ENCODE assay signal across 9 mouse cellular contexts in the genomic region with DNA sequence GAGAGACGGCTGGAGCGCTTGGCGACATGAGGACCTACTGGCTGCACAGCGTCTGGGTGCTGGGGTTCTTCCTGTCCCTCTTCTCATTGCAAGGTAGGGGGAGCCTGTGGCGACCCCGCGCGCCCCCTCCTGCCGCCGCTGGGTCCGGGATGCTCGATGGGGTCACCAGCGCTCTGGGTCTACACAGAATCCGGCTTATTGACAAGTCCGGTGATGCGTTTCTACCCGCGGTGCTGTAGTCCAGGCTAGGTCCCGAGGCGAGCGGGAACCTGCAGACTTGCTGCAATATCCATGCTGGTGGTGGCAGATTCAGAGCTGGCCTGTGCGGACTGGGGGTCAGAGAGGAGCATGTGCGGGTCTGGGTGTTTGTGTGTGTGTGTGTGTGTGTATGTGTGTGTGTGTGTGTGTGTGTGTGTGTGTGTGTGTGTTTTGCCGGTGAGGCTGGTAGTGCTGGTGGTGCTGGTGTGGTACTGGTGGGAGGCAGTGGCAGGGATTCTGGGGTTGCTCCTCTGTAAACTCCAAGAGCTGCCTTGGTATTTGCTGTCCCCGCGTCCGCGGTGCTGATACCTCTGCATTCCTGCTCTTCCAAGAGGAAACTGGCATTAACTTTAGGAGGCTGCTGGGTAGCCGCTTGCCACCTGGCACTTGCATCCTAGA. TPM values are rescaled to one million over a fixed set of nuclear protein-coding genes. Genes with fewer than 3 reads are reported as not detected.
DNase-seq lines count a peak whose midpoint lies in the region; ATAC-seq and TF ChIP-seq lines count a peak whose summit lies in the region.
"Had no signal": no experiment of that assay in that cellular context is flagged by ENCODE, and none has a peak within 500 bp of the region (broad histone marks: within the 10 kb centered on the region; RNA-seq: fewer than 3 reads in every experiment).

No protein-coding gene starts in this region.

- peak overlapping the region; percentile 63 for H3K4me2 ChIP-seq in heart, postnatal 0 days (ENCODE audit: low read depth, low read length)
- peak overlapping the region; percentile 56 for H3K4me2 ChIP-seq in midbrain, postnatal 0 days (ENCODE audit: low read depth, low read length, poor library complexity, severe bottlenecking)

- WGBS in heart, postnatal 0 days = 2% methylated on average over 29 of the region's 29 CpGs
- under 1% methylated on average over 27 of the region's 29 CpGs for WGBS in midbrain, postnatal 0 days

- no peaks in the 10 kb centered on the region for H3K9me3 ChIP-seq in heart, postnatal 0 days (replicated peaks; ENCODE audit: control insufficient read depth, low read length)
- no peaks in the 10 kb centered on the region for H3K9me3 ChIP-seq in midbrain, postnatal 0 days (ENCODE audit: low read length)

- no peak overlapping the region for H3K27ac ChIP-seq in heart, postnatal 0 days (ENCODE audit: low read depth)
- peak overlapping the region; percentile 79 for H3K27ac ChIP-seq in midbrain, postnatal 0 days (ENCODE audit: low read depth, low read length)

- ATAC-seq in heart, postnatal 0 days (ENCODE audit: insufficient read depth, low read depth) = no peak
- peak; percentile 79 for ATAC-seq in midbrain, postnatal 0 days (ENCODE audit: low FRiP score)

- DNase-seq in heart, postnatal 0 days (ENCODE audit: low spot score) = no peak
- DNase-seq in heart, adult 18-20 months = no peak
- DNase-seq in cerebellum, adult 11 months = peak; percentile 45
- peak; percentile 67 for DNase-seq in forelimb bud, embryonic 11.5 days (ENCODE audit: low read depth, low spot score)
- peak; percentile 19 to 44 for DNase-seq in left cerebral cortex, adult 8-10 months (ENCODE audit: low spot score in 2 of 2)
- peak; percentile 67 for DNase-seq in midbrain, postnatal 0 days (ENCODE audit: low spot score)
- no peak for DNase-seq in T-cell, adult 2 months (ENCODE audit: low spot score)
- no peak for DNase-seq in spleen, adult 12 weeks (ENCODE audit: low spot score)

- no peaks in the 10 kb centered on the region for H3K36me3 ChIP-seq in heart, postnatal 0 days (replicated peaks; ENCODE audit: control insufficient read depth, insufficient read depth, low read length)
- no peaks in the 10 kb centered on the region for H3K36me3 ChIP-seq in midbrain, postnatal 0 days (ENCODE audit: insufficient read depth, low read length)

- H3K27me3 ChIP-seq in heart, postnatal 0 days (ENCODE audit: control insufficient read depth, insufficient read depth, low read length) = no peaks in the 10 kb centered on the region
- no peaks in the 10 kb centered on the region for H3K27me3 ChIP-seq in midbrain, postnatal 0 days (ENCODE audit: insufficient read depth, low read length)

- peaks cover 4% of the 10 kb centered on the region; the same call in 1 of the 2 replicates for H3K4me1 ChIP-seq in heart, postnatal 0 days (ENCODE audit: control insufficient read depth, insufficient read depth)
- H3K4me1 ChIP-seq in midbrain, postnatal 0 days (ENCODE audit: insufficient read depth, low read length) = 0 out of 2 replicates have a peak, but pooled peaks cover 3% of the 10 kb centered on the region

- no peak for TF ChIP-seq EP300 in heart, postnatal 0 days (IDR thresholded peaks at IDR 0.05; ENCODE audit: low read depth)

- TF ChIP-seq CTCF in heart, postnatal 0 days (IDR thresholded peaks at IDR 0.05; ENCODE audit: low read depth) = no peak
- no peak for TF ChIP-seq CTCF in midbrain, postnatal 0 days (IDR thresholded peaks at IDR 0.05)

- H3K4me3 ChIP-seq in heart, postnatal 0 days (ENCODE audit: low read depth, low read length) = peak overlapping the region; percentile 36
- peak overlapping the region; percentile 70 for H3K4me3 ChIP-seq in midbrain, postnatal 0 days (ENCODE audit: low read depth, low read length)

- no peak overlapping the region for H3K9ac ChIP-seq in heart, postnatal 0 days (replicated peaks; ENCODE audit: low read depth, low read length)
- peak overlapping the region; percentile 76 for H3K9ac ChIP-seq in midbrain, postnatal 0 days (replicated peaks; ENCODE audit: low read length, poor library complexity, severe bottlenecking)

RNA-seq across cellular contexts. Expression of a gene that starts 0.6 kb away (rescaled TPM):
- total RNA-seq in heart, postnatal 0 days (2014; rRNA removed; ENCODE audit: low replicate concordance) = 0.95 and 1.2 TPM in 2 replicates
- 0.60 and 0.61 TPM in 2 replicates for polyA plus RNA-seq in heart, postnatal 0 days (2015; fragmentation: Nextera tagmentation; extraction: Ambion mirVana)
- total RNA-seq in heart, adult 18-20 months (2021) = 1 to 10 TPM; 1.1 to 1.8 TPM
- 100 to 1,000 TPM; 237 to 252 (median 248) TPM for total RNA-seq in left cerebral cortex, adult 8-10 months (2022)
- total RNA-seq in midbrain, postnatal 0 days (2014; rRNA removed) = 210 and 217 TPM in 2 replicates
- polyA plus RNA-seq in midbrain, postnatal 0 days (2015; fragmentation: Nextera tagmentation; extraction: Ambion mirVana) = 104 and 116 TPM in 2 replicates
- polyA plus RNA-seq: Patski had no signal

Comparison
In these comparisons a context has a peak if more than half of its experiments do, and no peak if none do; other contexts are left out.
1. DNase-seq: peak in cerebellum, adult 11 months (single experiment), forelimb bud, embryonic 11.5 days (single experiment), left cerebral cortex, adult 8-10 months (2 of 2) and midbrain, postnatal 0 days (single experiment); none in heart, postnatal 0 days (single experiment), heart, adult 18-20 months (0 of 2), T-cell, adult 2 months (single experiment) and spleen, adult 12 weeks (single experiment).
2. RNA of a gene that starts 0.6 kb away (total RNA-seq): 237 to 252 TPM in left cerebral cortex, adult 8-10 months and 210 to 217 TPM in midbrain, postnatal 0 days; 1.1 to 1.8 TPM in heart, adult 18-20 months and 0.95 to 1.2 TPM in heart, postnatal 0 days; every median in the first group is over 10 times any median in the second.